Mouse (Mus musculus) midbrain, embryonic 16.5 days (tissue): ENCODE measurements around the gene Magi2. TPM values are rescaled to one million over a fixed set of nuclear protein-coding genes. Genes with fewer than 3 reads are reported as not detected.
A peak's percentile ranks its signal among the peaks of the same experiment; 100 is the strongest.

ENCODE experiments used
- ATAC-seq: fragments of 200-750 bp; cut with Nextera tagmentation; 2 replicates; pipeline ENCODE4 v1.8.0; 2017; ENCODE audit warnings: moderate TSS enrichment
- H3K27ac ChIP-seq: fragments of 300-500 bp; sonication (generic); 2 replicates; pipeline ENCODE4 v1.5.1; 2014; ENCODE audit warnings: mild to moderate bottlenecking, low read length, mixed read lengths
- H3K27me3 ChIP-seq: fragments of 300-500 bp; sonication (generic); 2 replicates; pipeline ENCODE4 v1.6.1; 2014; ENCODE audit warnings: low read depth, low read length, mixed read lengths; ENCODE audit not compliant: control insufficient read depth, insufficient read depth
- H3K36me3 ChIP-seq: fragments of 300-500 bp; sonication (generic); 2 replicates; pipeline ENCODE4 v1.6.1; 2014; ENCODE audit warnings: mild to moderate bottlenecking, low read length, moderate library complexity, mixed read lengths; ENCODE audit not compliant: control insufficient read depth, insufficient read depth
- H3K4me1 ChIP-seq: fragments of 300-500 bp; sonication (generic); 2 replicates; pipeline ENCODE4 v1.6.1; 2014; ENCODE audit warnings: mild to moderate bottlenecking, low read length, mixed read lengths; ENCODE audit not compliant: control insufficient read depth, insufficient read depth
- H3K4me2 ChIP-seq: fragments of 300-500 bp; sonication (generic); 2 replicates; pipeline ENCODE4 v1.6.1; 2014; ENCODE audit warnings: mild to moderate bottlenecking, low read length, mixed read lengths
- H3K4me3 ChIP-seq: fragments of 300-500 bp; sonication (generic); 2 replicates; pipeline ENCODE4 v1.5.1; 2014; ENCODE audit warnings: low read depth, mild to moderate bottlenecking, low read length, moderate library complexity, mixed read lengths
- H3K9ac ChIP-seq: fragments of 300-500 bp; sonication (generic); 2 replicates; pipeline ENCODE4 v1.6.1; 2014; ENCODE audit warnings: low read depth, low read length, mixed read lengths
- H3K9me3 ChIP-seq: fragments of 300-500 bp; sonication (generic); replicated peaks from 2 replicates; pipeline ENCODE4 v1.6.1; 2014; ENCODE audit warnings: mild to moderate bottlenecking, low read length, mixed read lengths; ENCODE audit not compliant: control insufficient read depth, poor library complexity, severe bottlenecking
- whole genome bisulfite sequencing: fragments of 180-500 bp; shearing (Covaris S2); extraction: QIAGEN DNeasy Blood & Tissue Kit; methylation state at CpG from one replicate; pipeline ENCODE4 v1.1.7; 2014; 5-methylcytosine and 5-hydroxymethylcytosine counted together
- polyA plus RNA-seq: library from polyadenylated mRNA; unstranded; fragments of >200 nt; fragmentation: Nextera tagmentation; extraction: Ambion mirVana; gene quantifications from 2 replicates; pipeline ENCODE4 v1.2.1, GENCODE M21; 2015

Magi2 gene
- polyA plus RNA-seq, 1 experiment from 2014 or later = 33.0 TPM

DNA sequence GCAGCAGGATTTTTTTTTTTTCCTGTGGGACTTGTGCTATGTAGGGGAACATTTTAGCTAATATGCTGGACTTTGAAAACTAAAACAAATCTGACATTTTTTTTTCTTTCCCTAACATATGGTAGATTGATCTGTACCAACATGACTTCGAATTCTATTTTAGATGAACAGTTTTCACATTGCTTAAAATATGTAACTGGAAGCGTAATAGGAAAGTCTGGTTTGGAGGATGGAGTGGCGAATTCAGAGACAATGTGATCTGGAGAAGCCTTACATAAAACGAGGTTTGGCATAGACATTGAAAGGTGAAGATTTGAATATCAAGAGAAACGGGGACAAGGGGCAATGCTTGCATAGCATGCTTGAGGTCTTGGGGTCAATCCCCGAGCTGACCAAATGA is 519.1 kb downstream of the Magi2 start:
- no peak overlapping the region for H3K27ac ChIP-seq
- no peaks in the 10 kb centered on the region for H3K9me3 ChIP-seq
- H3K36me3 ChIP-seq = no peaks in the 10 kb centered on the region
- no peak for ATAC-seq
- no peak overlapping the region for H3K4me3 ChIP-seq
- no peak overlapping the region for H3K4me2 ChIP-seq
- H3K4me1 ChIP-seq = peaks cover 13% of the 10 kb centered on the region
- H3K27me3 ChIP-seq = no peaks in the 10 kb centered on the region
- H3K9ac ChIP-seq = no peak overlapping the region
- WGBS = 30% methylated on average over 6 of the region's 6 CpGs

GRCm38 (mm10) chr5:19746865-19747514 is 520.2 kb downstream of the Magi2 start:
- H3K4me1 ChIP-seq = peaks cover 13% of the 10 kb centered on the region
- H3K27ac ChIP-seq = peak overlapping the region; percentile 51
- peak overlapping the region; percentile 25 for H3K4me3 ChIP-seq
- WGBS = 12% methylated on average over 12 of the region's 12 CpGs
- peak overlapping the region; percentile 39; the same call in 1 of the 2 replicates for H3K9ac ChIP-seq
- H3K9me3 ChIP-seq = no peaks in the 10 kb centered on the region
- no peaks in the 10 kb centered on the region for H3K36me3 ChIP-seq
- H3K4me2 ChIP-seq = peak overlapping the region; percentile 50
- ATAC-seq = peak; percentile 68; the same call in 1 of the 2 replicates
- no peaks in the 10 kb centered on the region for H3K27me3 ChIP-seq

DNA sequence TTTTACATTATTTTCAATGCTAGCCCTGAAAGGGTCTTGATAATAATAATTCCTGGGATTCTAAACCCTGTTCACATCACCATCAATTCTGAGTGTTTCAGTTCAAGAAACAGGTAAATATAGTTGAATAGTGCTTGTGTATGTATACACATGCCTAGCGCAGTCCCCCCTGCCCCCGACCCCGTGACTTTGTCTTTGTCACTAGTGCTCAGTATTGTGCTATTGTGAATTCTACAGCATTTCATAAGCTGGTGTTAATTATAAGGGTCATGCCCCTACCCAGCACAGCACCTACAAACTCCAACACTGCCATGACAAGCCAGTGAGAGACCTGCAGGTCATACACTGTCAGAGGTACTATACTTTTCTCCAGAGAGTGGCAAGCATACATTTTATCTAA is 520.8 kb downstream of the Magi2 start:
- H3K4me3 ChIP-seq = no peak overlapping the region
- H3K9me3 ChIP-seq = no peaks in the 10 kb centered on the region
- H3K27me3 ChIP-seq = no peaks in the 10 kb centered on the region
- no peaks in the 10 kb centered on the region for H3K36me3 ChIP-seq
- WGBS = 47% methylated on average over 3 of the region's 3 CpGs
- ATAC-seq = no peak
- peak overlapping the region; percentile 50 for H3K4me2 ChIP-seq
- H3K4me1 ChIP-seq = peaks cover 13% of the 10 kb centered on the region
- H3K9ac ChIP-seq = no peak overlapping the region
- no peak overlapping the region for H3K27ac ChIP-seq

DNA sequence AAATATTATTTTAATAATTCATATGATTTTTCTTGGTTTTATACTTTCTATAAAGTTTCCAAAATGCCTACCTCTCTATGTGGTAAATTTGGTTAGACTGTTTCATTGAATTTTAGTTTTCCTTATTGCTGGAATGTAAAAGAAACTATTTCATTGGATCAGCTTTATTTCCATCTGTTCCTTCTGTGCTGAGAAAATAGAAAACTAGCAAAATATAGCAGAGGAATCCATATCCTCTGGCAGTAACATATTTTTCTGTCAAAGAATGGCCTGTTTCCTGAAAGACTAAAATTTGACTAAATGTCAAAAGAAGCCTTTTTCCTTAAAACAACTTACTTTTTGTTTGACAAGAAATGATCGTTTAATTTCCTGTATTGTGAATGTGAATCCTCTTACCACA is 552.4 kb downstream of the Magi2 start:
- ATAC-seq = no peak
- no peaks in the 10 kb centered on the region for H3K36me3 ChIP-seq
- 96% methylated on average over 1 of the region's 1 CpGs for WGBS
- no peaks in the 10 kb centered on the region for H3K27me3 ChIP-seq
- H3K9ac ChIP-seq = no peak overlapping the region
- no peaks in the 10 kb centered on the region for H3K4me1 ChIP-seq
- H3K9me3 ChIP-seq = no peaks in the 10 kb centered on the region
- H3K4me3 ChIP-seq = no peak overlapping the region
- H3K27ac ChIP-seq = no peak overlapping the region
- no peak overlapping the region for H3K4me2 ChIP-seq

DNA sequence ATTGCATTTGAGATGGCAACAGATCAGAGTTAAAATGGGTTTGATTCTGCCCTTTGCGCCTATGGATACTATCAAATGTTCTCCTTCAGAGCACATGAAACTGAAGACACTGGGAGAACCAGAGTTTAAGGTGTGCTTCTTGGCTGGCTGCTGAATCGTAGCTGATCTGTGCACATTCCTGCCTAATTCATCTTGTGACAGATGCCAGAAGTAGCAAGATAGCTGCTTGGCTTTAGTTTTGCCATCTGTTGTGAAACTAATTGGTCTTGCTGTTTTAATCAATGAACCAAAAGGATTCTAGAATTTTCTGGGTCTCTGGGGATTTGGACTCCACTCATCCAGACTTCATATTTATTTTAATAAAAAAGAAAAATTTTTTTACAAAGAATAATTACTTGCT is 553.2 kb downstream of the Magi2 start:
- Histone ChIP-seq H3K9me3 (no peaks in the 10 kb centered on the region), H3K4me2 (no peak overlapping the region), H3K9ac (no peak overlapping the region), H3K36me3 (no peaks in the 10 kb centered on the region), H3K27me3 (no peaks in the 10 kb centered on the region), H3K4me1 (no peaks in the 10 kb centered on the region), H3K27ac (no peak overlapping the region), H3K4me3 (no peak overlapping the region)
- no peak for ATAC-seq
- WGBS = 70% methylated on average over 2 of the region's 2 CpGs

GRCm38 (mm10) chr5:19785320-19785719 is 558.5 kb downstream of the Magi2 start:
- no peak overlapping the region for H3K9ac ChIP-seq
- H3K27me3 ChIP-seq = no peaks in the 10 kb centered on the region
- H3K4me3 ChIP-seq = no peak overlapping the region
- H3K27ac ChIP-seq = no peak overlapping the region
- no peak overlapping the region for H3K4me2 ChIP-seq
- peaks cover 3% of the 10 kb centered on the region; the same call in 1 of the 2 replicates for H3K4me1 ChIP-seq
- no peak for ATAC-seq
- H3K9me3 ChIP-seq = no peaks in the 10 kb centered on the region
- no peaks in the 10 kb centered on the region for H3K36me3 ChIP-seq

DNA sequence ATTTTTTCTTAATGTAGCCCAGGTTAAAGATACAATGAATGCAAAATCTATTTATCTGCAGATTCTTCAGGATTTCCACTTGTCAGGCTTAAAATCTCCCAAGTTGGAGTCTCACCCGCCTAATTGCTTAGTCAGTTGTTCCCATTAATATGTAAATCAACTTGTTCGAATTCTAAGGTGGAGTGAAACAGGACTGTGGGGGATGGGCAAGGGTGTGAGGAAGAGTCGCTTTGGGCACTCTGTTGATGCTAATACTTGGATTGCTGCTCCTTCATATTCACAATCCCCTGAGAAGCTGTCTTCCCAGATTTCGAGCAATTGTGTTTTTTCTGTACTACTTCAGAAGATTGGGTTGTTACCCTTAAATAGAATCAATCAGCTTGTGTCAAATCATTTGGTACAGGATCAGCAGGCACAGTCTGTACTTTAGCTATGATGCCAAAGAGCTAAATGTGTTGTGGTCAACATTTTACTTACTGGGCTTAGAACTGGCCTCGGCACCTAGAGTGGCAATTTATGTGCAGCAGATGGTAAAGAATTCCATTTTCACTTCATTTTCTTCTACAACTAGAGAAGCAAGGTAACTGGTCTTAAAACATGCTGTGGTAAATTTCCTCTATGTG is 560.8 kb downstream of the Magi2 start:
- Histone ChIP-seq H3K4me3 (no peak overlapping the region), H3K9ac (no peak overlapping the region), H3K9me3 (peaks cover 2% of the 10 kb centered on the region; the same call in 1 of the 2 replicates), H3K27ac (no peak overlapping the region), H3K27me3 (no peaks in the 10 kb centered on the region), H3K4me1 (peaks cover 3% of the 10 kb centered on the region; the same call in 1 of the 2 replicates), H3K36me3 (no peaks in the 10 kb centered on the region), H3K4me2 (no peak overlapping the region)
- WGBS = 19% methylated on average over 5 of the region's 5 CpGs
- ATAC-seq = no peak

DNA sequence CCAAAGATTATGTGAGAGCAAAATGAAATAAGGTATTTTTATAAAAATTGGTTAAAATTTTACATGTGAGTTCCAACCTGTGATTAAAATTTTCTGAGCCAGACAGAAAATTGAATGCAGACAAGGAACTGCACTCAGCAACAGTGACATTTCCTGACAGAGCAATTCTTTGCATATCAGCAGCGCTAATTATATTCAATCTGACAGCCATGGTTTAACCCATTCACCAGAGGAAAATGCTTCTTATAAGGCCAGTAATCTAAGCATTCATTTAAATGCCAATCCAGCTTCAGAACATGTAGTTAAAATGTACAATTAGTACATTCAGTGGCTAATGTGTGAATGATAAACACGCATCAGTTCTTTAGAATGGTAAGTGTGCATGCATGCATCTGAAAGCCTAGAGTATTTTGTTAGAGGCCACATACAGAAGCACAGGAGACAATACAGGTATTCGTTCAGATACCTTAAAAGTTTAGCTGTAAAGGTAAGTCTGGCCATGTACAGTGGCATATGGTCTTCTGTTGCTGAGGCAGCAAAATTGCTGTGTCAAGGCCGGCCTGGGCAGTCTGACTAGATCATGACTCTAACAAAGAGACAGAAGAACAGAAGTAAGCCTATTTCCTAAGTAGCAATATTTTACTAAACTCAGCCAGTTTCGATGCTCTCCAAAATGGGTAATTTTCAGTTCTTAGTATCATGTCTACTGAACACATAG is 576.4 kb downstream of the Magi2 start:
- H3K9ac ChIP-seq = no peak overlapping the region
- 0 out of 2 replicates have a peak, but pooled peaks cover 2% of the 10 kb centered on the region for H3K4me1 ChIP-seq
- H3K4me2 ChIP-seq = no peak overlapping the region
- no peaks in the 10 kb centered on the region; the same call in 1 of the 2 replicates for H3K27me3 ChIP-seq
- H3K27ac ChIP-seq = no peak overlapping the region
- no peaks in the 10 kb centered on the region for H3K9me3 ChIP-seq
- WGBS = 55% methylated on average over 5 of the region's 5 CpGs
- ATAC-seq = 0 out of 2 replicates have a peak, but pooled peaks have one; percentile 42
- no peak overlapping the region for H3K4me3 ChIP-seq
- no peaks in the 10 kb centered on the region for H3K36me3 ChIP-seq

- no peak overlapping the region for H3K27ac ChIP-seq
- H3K36me3 ChIP-seq = no peaks in the 10 kb centered on the region
- H3K9ac ChIP-seq = no peak overlapping the region
- no peak overlapping the region for H3K4me2 ChIP-seq
- H3K9me3 ChIP-seq = no peaks in the 10 kb centered on the region
- no peak for ATAC-seq
- WGBS = 93% methylated on average over 2 of the region's 2 CpGs
- no peaks in the 10 kb centered on the region for H3K27me3 ChIP-seq
- H3K4me1 ChIP-seq = no peaks in the 10 kb centered on the region
- no peak overlapping the region for H3K4me3 ChIP-seq
These were observed 595.7 kb downstream of the Magi2 start for GRCm38 (mm10) chr5:19822502-19822901.
